Mouse (Mus musculus): ENCODE data around the gene Cpne4.

GRCm38 (mm10) chr9:105074851-105075250, 527.8 kb downstream of the Cpne4 start:
- TF ChIP-seq POLR2A (IDR thresholded peaks at IDR 0.05; ENCODE audit: control insufficient read depth, extremely low read depth, insufficient read depth, low read length, poor library complexity) (no peak), CTCF (IDR thresholded peaks at IDR 0.05; ENCODE audit: borderline replicate concordance, control insufficient read depth, extremely low read depth, insufficient read depth, low read length, poor library complexity) (no peak)

All from thymus, adult 2 months (tissue).